Mouse (Mus musculus): ENCODE data around the gene C730034F03Rik. TPM values are rescaled to one million over a fixed set of nuclear protein-coding genes. Genes with fewer than 3 reads are reported as not detected.

The C730034F03Rik gene
- 6.8 TPM for polyA plus RNA-seq (2017; shearing (Covaris generic))

DNA sequence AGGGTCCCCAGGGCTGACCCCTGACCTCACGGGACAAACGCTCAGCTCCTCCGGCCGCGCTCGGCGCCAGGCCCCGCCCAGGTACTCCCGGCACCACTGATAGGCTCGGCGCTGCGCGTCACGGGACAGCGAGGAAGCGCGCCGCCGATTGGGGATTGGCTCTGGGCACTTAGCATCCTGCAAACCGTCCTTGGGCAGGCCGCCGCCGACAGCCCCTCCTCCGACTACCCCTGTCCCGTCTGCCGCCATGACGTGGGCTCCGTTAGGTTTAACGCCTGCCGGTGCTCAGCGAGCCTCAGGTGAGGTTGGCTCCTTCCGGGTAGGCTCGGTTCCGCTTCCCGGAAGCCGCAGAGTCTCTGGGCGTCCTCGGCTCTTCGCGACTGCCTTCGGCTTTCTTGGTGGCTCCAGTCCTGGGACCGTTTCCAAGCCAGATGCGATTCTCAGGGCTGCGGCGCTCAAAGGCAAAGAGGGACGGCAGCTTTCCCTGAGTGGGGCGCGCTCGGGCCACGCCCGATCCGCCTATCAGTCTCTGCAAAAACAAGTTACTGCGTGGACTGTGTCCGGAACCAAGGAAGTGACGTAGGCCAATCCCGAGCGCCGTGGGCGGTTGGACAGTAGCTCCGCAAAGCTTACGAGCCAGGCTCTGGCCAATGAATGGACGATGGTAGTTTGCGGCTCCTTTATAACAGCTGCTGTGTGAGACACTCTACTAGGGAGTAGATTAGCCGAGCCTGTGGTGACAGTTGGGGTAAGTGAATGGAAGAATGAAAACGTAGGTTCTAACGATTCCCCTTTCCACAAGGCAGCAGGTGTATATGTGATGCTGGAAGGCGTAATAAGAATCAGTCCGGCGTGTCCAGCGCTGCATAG lies at the start of gene C730034F03Rik, which contains the start of the genes Gm44502 and Chkb:
C730034F03Rik (plus strand) TSS at position 238 of the 870 bp plus-strand sequence.
Gm44502 (minus strand) TSS at position 345 of the 870 bp plus-strand sequence.
Chkb (minus strand) TSS at position 557 of the 870 bp plus-strand sequence.

GRCm38 (mm10) chr15:89384617-89385016 lies 44.8 kb upstream of the C730034F03Rik start, which contains the start of gene Klhdc7b:
Klhdc7b (plus strand) TSS chr15:89384917.

DNA sequence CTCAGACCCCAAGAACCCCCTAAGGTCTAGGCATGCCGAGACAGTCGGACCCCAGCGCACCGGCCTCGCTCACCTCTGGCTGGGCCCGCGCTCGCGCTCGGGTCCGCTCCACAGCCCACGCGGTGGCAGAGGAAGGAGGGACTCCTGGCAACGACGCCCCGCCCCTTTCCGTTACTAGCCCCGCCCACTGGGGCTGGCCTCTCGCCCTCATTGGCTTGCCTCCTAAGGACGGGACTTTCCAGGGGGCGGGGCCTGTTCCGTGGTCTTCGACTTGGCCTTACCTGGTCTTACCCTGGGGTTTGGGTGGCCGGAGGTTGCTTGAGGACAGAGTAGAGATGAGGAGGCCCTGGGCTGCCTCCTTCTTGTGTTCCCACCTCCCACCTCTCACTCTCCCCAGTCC lies 19.3 kb upstream of the C730034F03Rik start, which contains the start of gene Syce3:
Syce3 (minus strand) TSS at position 386 of the 400 bp plus-strand sequence.

GRCm38 (mm10) chr15:89425711-89426121 lies 3.7 kb upstream of the C730034F03Rik start, which contains the start of gene Cpt1b:
Cpt1b (minus strand) TSS chr15:89425863.

DNA sequence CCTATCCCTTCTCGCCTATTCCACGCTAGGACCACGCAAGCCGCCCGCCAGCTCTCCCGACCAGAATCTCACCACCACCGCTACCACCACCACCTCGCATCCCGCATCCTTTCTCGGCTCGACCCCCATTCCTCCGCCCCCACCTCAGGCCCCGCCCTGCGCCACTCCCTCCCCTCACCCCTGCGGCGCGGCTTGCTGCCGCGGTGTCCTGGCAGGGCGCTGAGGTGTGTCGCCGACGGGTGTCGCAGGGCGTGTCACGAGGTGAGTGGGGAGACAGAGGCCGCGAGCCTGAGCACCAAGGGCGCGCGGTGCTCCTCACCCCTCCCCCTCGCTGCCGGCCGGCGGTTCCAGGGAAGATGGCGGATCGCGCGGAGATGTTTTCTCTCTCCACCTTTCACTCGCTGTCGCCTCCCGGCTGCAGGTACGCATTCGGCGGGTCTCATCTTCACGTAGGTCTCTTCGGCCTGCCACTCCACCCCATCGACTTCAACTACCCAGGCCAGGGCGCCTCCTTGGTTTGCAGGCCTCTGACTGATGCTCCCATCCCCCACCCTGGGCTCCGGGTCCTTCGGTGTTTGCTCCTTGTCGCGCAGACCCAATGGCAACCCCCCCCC lies 24.6 kb downstream of the C730034F03Rik start, which contains the start of gene Mapk8ip2:
Mapk8ip2 (plus strand) TSS at position 49 of the 614 bp plus-strand sequence.

DNA sequence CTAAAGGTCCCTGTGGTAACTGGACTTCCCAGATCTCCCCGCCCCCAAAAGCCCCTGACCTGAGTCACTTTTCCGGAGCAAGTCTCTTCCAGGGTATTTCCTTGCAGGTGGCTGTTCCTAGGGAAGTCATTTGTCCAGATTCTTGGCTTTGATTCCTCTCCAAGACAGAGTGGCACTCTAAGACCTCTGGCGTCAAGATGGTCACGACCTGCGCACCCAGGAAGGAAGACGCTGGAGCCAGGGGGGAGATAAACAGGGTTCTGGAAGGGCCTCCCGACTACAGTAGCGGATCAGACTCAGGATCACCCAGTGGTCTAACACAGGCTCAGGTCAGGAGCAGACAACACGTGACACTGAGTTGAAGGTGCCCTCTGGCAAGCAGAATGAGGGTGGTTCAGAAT lies 47.7 kb downstream of the C730034F03Rik start, which contains the start of gene Arsa:
Arsa (minus strand) TSS at position 335 of the 401 bp plus-strand sequence.

Other genes with a start within 250 kb of the C730034F03Rik start
- 0.32 TPM for gene Plxnb2, start 248.8 kb upstream of the C730034F03Rik start, polyA plus RNA-seq (2017; shearing (Covaris generic))
- gene Dennd6b, start 233.1 kb upstream of the C730034F03Rik start, polyA plus RNA-seq (2017; shearing (Covaris generic)): 44.6 TPM
- 16.7 TPM for gene Ppp6r2, start 218.0 kb upstream of the C730034F03Rik start, polyA plus RNA-seq (2017; shearing (Covaris generic))
- gene Sbf1, start 114.3 kb upstream of the C730034F03Rik start, polyA plus RNA-seq (2017; shearing (Covaris generic)): 99.5 TPM
- not detected for gene Adm2, start 106.9 kb upstream of the C730034F03Rik start, polyA plus RNA-seq (2017; shearing (Covaris generic))
- gene Miox, start 95.2 kb upstream of the C730034F03Rik start, polyA plus RNA-seq (2017; shearing (Covaris generic)): 0.60 TPM
- 42.8 TPM for gene Lmf2, start 73.9 kb upstream of the C730034F03Rik start, polyA plus RNA-seq (2017; shearing (Covaris generic))
- 144 TPM for gene Ncaph2, start 73.9 kb upstream of the C730034F03Rik start, polyA plus RNA-seq (2017; shearing (Covaris generic))
- 3.4 TPM for gene Sco2, start 55.7 kb upstream of the C730034F03Rik start, polyA plus RNA-seq (2017; shearing (Covaris generic))
- 1.5 TPM for gene Tymp, start 52.5 kb upstream of the C730034F03Rik start, polyA plus RNA-seq (2017; shearing (Covaris generic))
- gene Odf3b, start 50.3 kb upstream of the C730034F03Rik start, polyA plus RNA-seq (2017; shearing (Covaris generic)): not detected
- not detected for gene Klhdc7b, start 44.7 kb upstream of the C730034F03Rik start, polyA plus RNA-seq (2017; shearing (Covaris generic))
- not detected for gene Syce3, start 19.1 kb upstream of the C730034F03Rik start, polyA plus RNA-seq (2017; shearing (Covaris generic))
- gene Cpt1b, start 3.7 kb upstream of the C730034F03Rik start, polyA plus RNA-seq (2017; shearing (Covaris generic)): 0.37 TPM
- not detected for gene Gm44502, start 107 bp downstream of the C730034F03Rik start, polyA plus RNA-seq (2017; shearing (Covaris generic))
- 102 TPM for gene Chkb, start 319 bp downstream of the C730034F03Rik start, polyA plus RNA-seq (2017; shearing (Covaris generic))
- gene Mapk8ip2, start 24.3 kb downstream of the C730034F03Rik start, polyA plus RNA-seq (2017; shearing (Covaris generic)): not detected
- gene Arsa, start 47.8 kb downstream of the C730034F03Rik start, polyA plus RNA-seq (2017; shearing (Covaris generic)): 13.1 TPM
- gene Shank3, start 70.0 kb downstream of the C730034F03Rik start, polyA plus RNA-seq (2017; shearing (Covaris generic)): not detected
- gene Acr, start 138.7 kb downstream of the C730034F03Rik start, polyA plus RNA-seq (2017; shearing (Covaris generic)): not detected
- 0.80 TPM for gene Rabl2, start 162.3 kb downstream of the C730034F03Rik start, polyA plus RNA-seq (2017; shearing (Covaris generic))